Mouse (Mus musculus) forebrain, embryonic 13.5 days (tissue): ENCODE measurements around the gene Plekha6. TPM values are rescaled to one million over a fixed set of nuclear protein-coding genes. Genes with fewer than 3 reads are reported as not detected.
"Not testable (repeated sequence)": the region's sequence is repeated elsewhere in the genome, so short reads cannot be mapped to it uniquely, and the experiment has no call there.

ENCODE experiments used
- ATAC-seq: fragments of 200-750 bp; cut with Nextera tagmentation; 2 replicates; pipeline ENCODE4 v1.8.0; 2017
- H3K27ac ChIP-seq: fragments of 300-500 bp; sonication (generic); 2 replicates; pipeline ENCODE4 v1.5.1; 2015; ENCODE audit warnings: inconsistent platforms, mild to moderate bottlenecking, moderate library complexity
- H3K27me3 ChIP-seq: fragments of 300-500 bp; sonication (generic); 2 replicates; pipeline ENCODE4 v1.6.1; 2015; ENCODE audit warnings: mild to moderate bottlenecking, inconsistent platforms
- H3K36me3 ChIP-seq: fragments of 300-500 bp; sonication (generic); 2 replicates; pipeline ENCODE4 v1.6.1; 2015; ENCODE audit warnings: mild to moderate bottlenecking, inconsistent platforms; ENCODE audit not compliant: poor library complexity, severe bottlenecking
- H3K4me1 ChIP-seq: fragments of 300-500 bp; sonication (generic); 2 replicates; pipeline ENCODE4 v1.6.1; 2015; ENCODE audit warnings: inconsistent platforms
- H3K4me2 ChIP-seq: fragments of 300-500 bp; sonication (generic); 2 replicates; pipeline ENCODE4 v1.6.1; 2015; ENCODE audit warnings: inconsistent platforms, mild to moderate bottlenecking, moderate library complexity
- H3K4me3 ChIP-seq: fragments of 300-500 bp; sonication (generic); 2 replicates; pipeline ENCODE4 v1.5.1; 2015; ENCODE audit warnings: mild to moderate bottlenecking, inconsistent platforms
- H3K9ac ChIP-seq: fragments of 300-500 bp; sonication (generic); 2 replicates; pipeline ENCODE4 v1.6.1; 2015; ENCODE audit warnings: mild to moderate bottlenecking, inconsistent platforms
- H3K9me3 ChIP-seq: fragments of 300-500 bp; sonication (generic); replicated peaks from 2 replicates; pipeline ENCODE4 v1.6.1; 2016; ENCODE audit warnings: inconsistent platforms
- WGBS: fragments of 180-500 bp; shearing (Covaris S2); methylation state at CpG from one replicate; pipeline ENCODE4 v1.1.7; 2015; 5-methylcytosine and 5-hydroxymethylcytosine counted together
- polyA plus RNA-seq: library from polyadenylated mRNA; unstranded; fragments of >200 nt; fragmentation: Nextera tagmentation; extraction: Ambion mirVana; gene quantifications from 2 replicates; pipeline ENCODE4 v1.2.1, GENCODE M21; 2015

Gene Plekha6
- polyA plus RNA-seq, 1 experiment from 2014 or later, result 14.9 TPM

GRCm38 (mm10) chr1:133321267-133321925 lies 157.4 kb downstream of the Plekha6 start, which contains the start of gene Kiss1:
TSS of gene Kiss1 (plus strand) at chr1:133321875.
- 74% methylated on average over 13 of the region's 13 CpGs for WGBS
- no peaks in the 10 kb centered on the region for H3K36me3 ChIP-seq
- ATAC-seq, result peak; percentile 75; the same call in 1 of the 2 replicates

DNA sequence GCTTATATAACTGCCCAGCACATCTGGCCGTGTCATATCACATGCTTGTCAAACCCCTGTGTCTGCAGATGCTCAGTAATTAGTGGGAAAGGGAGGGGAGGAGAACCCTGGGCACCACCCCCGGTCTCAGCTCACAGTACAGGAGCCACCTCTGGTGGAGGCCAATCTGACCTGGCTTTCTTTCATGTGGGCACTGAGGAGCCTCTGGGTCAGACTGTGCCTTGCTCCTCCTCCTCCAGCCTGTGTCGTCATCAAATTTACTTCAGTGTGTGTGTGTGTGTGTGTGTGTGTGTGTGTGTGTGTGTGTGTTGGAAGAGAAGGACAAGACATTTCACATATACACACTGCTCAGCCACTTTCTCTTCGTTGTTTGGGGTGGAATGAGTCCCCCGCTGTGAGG lies 159.3 kb downstream of the Plekha6 start:
- WGBS, result 49% methylated on average over 5 of the region's 5 CpGs
- ATAC-seq, result no peak
- Histone ChIP-seq H3K4me1 (peaks cover 6% of the 10 kb centered on the region), H3K27ac (no peak overlapping the region), H3K27me3 (no peaks in the 10 kb centered on the region; the same call in 1 of the 2 replicates), H3K9me3 (peaks cover 4% of the 10 kb centered on the region; the same call in 1 of the 2 replicates), H3K9ac (no peak overlapping the region), H3K36me3 (no peaks in the 10 kb centered on the region), H3K4me3 (no peak overlapping the region), H3K4me2 (no peak overlapping the region)

More at GRCm38 (mm10) chr1:133321267-133321925, 157.4 kb downstream of the Plekha6 start, which contains the start of gene Kiss1:
- Histone ChIP-seq H3K4me1 (no peaks in the 10 kb centered on the region; the same call in none of the 2 replicates), H3K27me3 (no peaks in the 10 kb centered on the region), H3K4me2 (no peak within 1 kb of the TSS), H3K9me3 (peaks cover 9% of the 10 kb centered on the region), H3K4me3 (no peak within 1 kb of the TSS), H3K27ac (no peak within 1 kb of the TSS), H3K9ac (no peak within 1 kb of the TSS)

- Histone ChIP-seq H3K36me3 (no peaks in the 10 kb centered on the region), H3K27ac (no peak overlapping the region), H3K4me1 (peaks cover 22% of the 10 kb centered on the region), H3K4me3 (no peak overlapping the region), H3K9ac (no peak overlapping the region), H3K27me3 (peaks cover 11% of the 10 kb centered on the region; the same call in 1 of the 2 replicates), H3K4me2 (no peak overlapping the region), H3K9me3 (no peaks in the 10 kb centered on the region)
- 83% methylated on average over 8 of the region's 8 CpGs for WGBS
- no peak for ATAC-seq
Observed at GRCm38 (mm10) chr1:133325951-133326350, 161.9 kb downstream of the Plekha6 start.

GRCm38 (mm10) chr1:133327094-133327493 lies 163.1 kb downstream of the Plekha6 start:
- H3K27me3 ChIP-seq, result peaks cover 11% of the 10 kb centered on the region; the same call in 1 of the 2 replicates
- peaks cover 28% of the 10 kb centered on the region for H3K4me1 ChIP-seq
- WGBS, result 66% methylated on average over 5 of the region's 5 CpGs
- no peaks in the 10 kb centered on the region for H3K9me3 ChIP-seq
- H3K36me3 ChIP-seq, result no peaks in the 10 kb centered on the region
- no peak overlapping the region for H3K4me3 ChIP-seq
- ATAC-seq, result no peak
- no peak overlapping the region for H3K4me2 ChIP-seq
- H3K27ac ChIP-seq, result no peak overlapping the region
- H3K9ac ChIP-seq, result no peak overlapping the region

DNA sequence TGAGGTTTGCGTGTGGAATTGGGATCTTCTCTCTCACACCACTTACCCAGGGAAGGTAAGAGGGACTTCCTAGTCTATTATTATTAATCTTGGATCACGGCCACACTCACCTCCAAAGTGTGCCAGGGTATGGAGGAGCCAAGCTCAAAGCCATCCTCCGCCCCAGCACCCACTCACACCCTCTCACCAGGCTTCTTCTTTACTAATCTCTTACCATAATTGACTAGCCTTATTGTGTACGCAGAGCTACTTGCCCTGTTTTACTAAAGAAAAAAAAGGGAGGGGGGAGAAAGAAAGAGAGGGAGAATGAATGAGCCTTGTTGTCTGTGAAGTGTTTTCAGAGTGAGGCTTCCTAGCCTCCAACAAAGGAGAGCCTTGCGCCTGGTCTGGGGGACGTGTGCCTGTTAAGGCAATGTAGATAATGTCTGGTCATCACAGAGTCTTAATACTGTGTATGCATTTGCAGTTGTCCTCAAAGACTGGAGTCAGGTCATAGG lies 164.3 kb downstream of the Plekha6 start:
- 20% methylated on average over 6 of the region's 6 CpGs for WGBS
- Histone ChIP-seq H3K27me3 (peaks cover 11% of the 10 kb centered on the region; the same call in 1 of the 2 replicates), H3K9ac (no peak overlapping the region), H3K27ac (no peak overlapping the region), H3K4me2 (0 out of 2 replicates have a peak overlapping the region, but pooled peaks have one; percentile 59), H3K4me3 (no peak overlapping the region), H3K9me3 (no peaks in the 10 kb centered on the region), H3K36me3 (no peaks in the 10 kb centered on the region), H3K4me1 (peaks cover 28% of the 10 kb centered on the region)
- peak; percentile 54; the same call in 1 of the 2 replicates for ATAC-seq

DNA sequence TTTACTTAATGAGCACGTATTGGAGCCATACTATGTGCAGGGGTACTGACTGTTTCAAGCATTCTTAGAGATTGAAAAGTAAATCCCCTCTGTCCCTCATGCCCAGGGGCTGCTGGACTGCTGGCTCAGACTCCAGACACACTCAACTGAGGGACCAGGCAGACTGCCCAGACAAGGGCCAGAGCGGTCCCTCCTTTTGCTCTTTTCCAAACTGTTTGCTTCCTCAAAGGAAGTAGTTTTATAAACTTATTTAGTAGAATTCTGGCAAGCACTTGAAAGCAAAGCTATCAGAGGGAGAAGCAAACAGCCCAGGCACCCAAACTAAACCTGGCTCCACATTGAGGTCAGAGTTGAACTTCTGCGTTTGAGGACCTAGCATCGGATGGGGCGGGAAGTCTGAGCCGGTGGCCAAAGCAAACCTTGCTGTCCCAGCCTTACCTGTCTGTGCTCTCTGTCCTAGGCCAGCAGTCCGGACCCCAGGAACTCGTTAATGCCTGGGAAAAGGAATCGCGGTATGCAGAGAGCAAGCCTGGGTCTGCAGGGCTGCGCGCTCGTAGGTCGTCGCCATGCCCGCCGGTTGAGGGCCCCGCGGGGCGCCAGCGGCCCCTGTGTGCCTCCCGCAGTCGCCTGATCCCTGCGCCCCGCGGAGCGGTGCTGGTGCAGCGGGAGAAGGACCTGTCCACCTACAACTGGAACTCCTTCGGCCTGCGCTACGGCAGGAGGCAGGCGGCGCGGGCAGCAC lies 165.1 kb downstream of the Plekha6 start:
- Histone ChIP-seq H3K27ac (no peak overlapping the region), H3K4me3 (peak overlapping the region; percentile 31), H3K9ac (peak overlapping the region; percentile 51; the same call in 1 of the 2 replicates), H3K4me1 (peaks cover 28% of the 10 kb centered on the region), H3K27me3 (peaks cover 11% of the 10 kb centered on the region; the same call in 1 of the 2 replicates), H3K9me3 (no peaks in the 10 kb centered on the region), H3K4me2 (peak overlapping the region; percentile 59), H3K36me3 (no peaks in the 10 kb centered on the region)
- 5% methylated on average over 34 of the region's 34 CpGs for WGBS
- ATAC-seq, result no peak; the same call in 1 of the 2 replicates

DNA sequence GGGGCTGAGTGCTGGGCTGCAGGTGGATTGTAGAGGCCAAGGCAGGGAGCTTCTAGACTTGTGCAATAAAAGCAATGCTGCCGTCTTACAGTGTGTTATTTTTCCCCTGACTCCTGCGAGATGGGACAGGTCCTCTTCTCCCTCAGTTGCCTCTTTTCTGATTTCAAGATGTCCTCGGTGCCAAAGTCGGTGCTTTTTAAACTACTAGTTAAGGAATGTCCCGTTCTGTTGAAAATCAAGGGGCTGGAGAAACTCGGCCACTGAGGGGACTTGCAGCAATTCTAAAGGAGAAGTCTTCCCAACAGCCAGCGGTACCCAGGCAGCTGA lies 165.6 kb downstream of the Plekha6 start:
- ATAC-seq, result no peak
- Histone ChIP-seq H3K4me2 (peak overlapping the region; percentile 59), H3K27me3 (peaks cover 11% of the 10 kb centered on the region; the same call in 1 of the 2 replicates), H3K27ac (no peak overlapping the region), H3K9me3 (no peaks in the 10 kb centered on the region), H3K4me3 (peak overlapping the region; percentile 31), H3K9ac (peak overlapping the region; percentile 51; the same call in 1 of the 2 replicates), H3K36me3 (no peaks in the 10 kb centered on the region), H3K4me1 (peaks cover 28% of the 10 kb centered on the region)
- WGBS, result 20% methylated on average over 7 of the region's 7 CpGs

DNA sequence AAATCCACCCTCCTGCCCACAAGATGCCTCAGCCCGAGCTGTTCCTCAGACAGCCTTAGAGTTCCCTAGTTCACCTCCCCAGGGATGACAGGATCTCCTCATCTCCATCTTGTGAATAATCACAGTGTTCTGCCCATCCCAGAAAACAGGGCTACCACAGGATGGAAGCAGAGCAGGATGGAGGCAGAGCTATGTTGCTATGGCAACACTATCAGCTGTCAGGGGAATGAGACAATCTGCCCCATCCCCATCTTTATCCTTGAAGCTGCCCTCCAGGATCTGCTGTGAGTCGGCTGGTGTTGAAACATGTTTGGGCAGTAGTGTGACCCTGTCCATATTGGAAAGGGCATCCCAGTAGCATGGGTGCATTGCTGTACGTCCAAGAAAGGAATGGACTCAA lies 167.1 kb downstream of the Plekha6 start:
- 70% methylated on average over 3 of the region's 3 CpGs for WGBS
- no peaks in the 10 kb centered on the region for H3K9me3 ChIP-seq
- ATAC-seq, result peak; percentile 76
- H3K9ac ChIP-seq, result no peak overlapping the region
- no peak overlapping the region for H3K4me2 ChIP-seq
- peaks cover 28% of the 10 kb centered on the region for H3K4me1 ChIP-seq
- no peaks in the 10 kb centered on the region for H3K36me3 ChIP-seq
- H3K27ac ChIP-seq, result no peak overlapping the region
- peaks cover 11% of the 10 kb centered on the region; the same call in 1 of the 2 replicates for H3K27me3 ChIP-seq
- H3K4me3 ChIP-seq, result no peak overlapping the region

DNA sequence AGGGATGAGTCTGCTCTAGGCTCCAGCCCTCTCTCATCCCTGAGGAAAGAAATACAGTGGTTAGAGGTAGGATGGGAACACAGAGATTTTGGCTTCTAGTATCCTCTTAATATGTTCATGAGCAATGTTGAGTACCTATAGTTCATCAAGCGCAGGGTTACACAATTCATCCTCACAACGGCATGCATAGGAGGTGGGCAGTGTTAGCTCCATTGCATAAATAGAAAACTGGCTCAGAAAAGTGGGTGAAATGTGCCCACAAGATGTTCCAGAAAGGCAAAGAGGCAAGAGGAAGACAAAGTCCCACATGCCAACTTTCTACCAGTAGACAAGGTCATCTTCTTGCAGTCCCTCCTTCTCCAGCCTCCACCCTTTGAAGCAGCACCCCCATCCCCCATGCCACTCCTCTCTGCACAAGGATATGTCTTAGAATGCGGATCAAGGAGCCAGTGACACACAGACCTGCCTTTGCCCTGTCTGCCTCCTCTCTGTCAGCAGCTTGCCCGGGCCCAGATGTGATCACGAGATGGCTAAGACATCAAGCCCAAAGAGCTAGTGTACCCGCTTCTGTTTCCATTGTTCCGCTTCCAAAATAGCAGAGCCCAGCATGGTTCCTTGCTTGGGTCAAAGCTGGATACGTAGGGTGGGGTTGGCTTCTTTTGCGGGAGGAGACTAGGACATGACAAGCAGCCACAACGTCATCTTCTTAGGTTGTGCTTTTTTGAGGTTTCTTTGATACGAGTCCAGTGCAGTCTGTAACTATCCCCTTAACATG lies 168.8 kb downstream of the Plekha6 start:
- WGBS, result 88% methylated on average over 11 of the region's 11 CpGs
- no peaks in the 10 kb centered on the region for H3K36me3 ChIP-seq
- H3K4me1 ChIP-seq, result peaks cover 27% of the 10 kb centered on the region
- no peak overlapping the region for H3K9ac ChIP-seq
- H3K4me3 ChIP-seq, result no peak overlapping the region
- H3K4me2 ChIP-seq, result no peak overlapping the region
- H3K27ac ChIP-seq, result no peak overlapping the region
- ATAC-seq, result no peak
- H3K27me3 ChIP-seq, result peaks cover 11% of the 10 kb centered on the region; the same call in 1 of the 2 replicates
- no peaks in the 10 kb centered on the region for H3K9me3 ChIP-seq

GRCm38 (mm10) chr1:133333937-133334336 lies 169.9 kb downstream of the Plekha6 start:
- peaks cover 9% of the 10 kb centered on the region; the same call in 1 of the 2 replicates for H3K27me3 ChIP-seq
- H3K36me3 ChIP-seq, result no peaks in the 10 kb centered on the region
- no peak for ATAC-seq
- H3K9me3 ChIP-seq, result no peaks in the 10 kb centered on the region
- H3K27ac ChIP-seq, result no peak overlapping the region
- H3K4me3 ChIP-seq, result no peak overlapping the region
- WGBS, result 60% methylated on average over 6 of the region's 6 CpGs
- no peak overlapping the region for H3K4me2 ChIP-seq
- H3K9ac ChIP-seq, result no peak overlapping the region
- H3K4me1 ChIP-seq, result peaks cover 16% of the 10 kb centered on the region

DNA sequence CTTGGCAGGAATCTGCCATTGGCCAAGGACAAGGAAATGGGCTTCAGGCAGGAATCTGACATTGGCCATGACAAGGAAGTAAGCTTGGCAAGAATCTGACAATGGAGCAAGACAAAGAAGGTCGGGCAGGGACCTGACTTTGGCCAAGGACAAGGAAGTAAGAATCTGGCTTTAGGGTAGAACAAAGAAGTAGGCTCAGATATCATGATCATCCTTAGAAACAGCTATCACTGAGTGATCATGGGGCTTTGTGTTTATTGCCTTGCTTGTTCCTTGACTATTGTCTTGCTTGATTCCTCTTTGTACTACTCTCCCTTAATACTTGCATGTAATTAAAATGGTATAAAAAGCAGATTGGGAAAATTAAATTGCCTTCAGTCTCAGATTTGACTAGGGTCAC lies 176.4 kb downstream of the Plekha6 start:
- H3K4me1 ChIP-seq, H3K4me3 ChIP-seq, ATAC-seq, H3K27me3 ChIP-seq, H3K9me3 ChIP-seq, H3K36me3 ChIP-seq, H3K27ac ChIP-seq, H3K4me2 ChIP-seq, H3K9ac ChIP-seq: not testable (repeated sequence)
- WGBS, result 73% methylated on average over 1 of the region's 1 CpGs
